Mouse (Mus musculus): ENCODE measurements at regions not wholly inside any gene's neighbourhood (a gene's known extent, or its start where the extent isn't known, plus 50 kb on each side); places are given as distances from the start of the nearest gene placed in this dataset.

DNA sequence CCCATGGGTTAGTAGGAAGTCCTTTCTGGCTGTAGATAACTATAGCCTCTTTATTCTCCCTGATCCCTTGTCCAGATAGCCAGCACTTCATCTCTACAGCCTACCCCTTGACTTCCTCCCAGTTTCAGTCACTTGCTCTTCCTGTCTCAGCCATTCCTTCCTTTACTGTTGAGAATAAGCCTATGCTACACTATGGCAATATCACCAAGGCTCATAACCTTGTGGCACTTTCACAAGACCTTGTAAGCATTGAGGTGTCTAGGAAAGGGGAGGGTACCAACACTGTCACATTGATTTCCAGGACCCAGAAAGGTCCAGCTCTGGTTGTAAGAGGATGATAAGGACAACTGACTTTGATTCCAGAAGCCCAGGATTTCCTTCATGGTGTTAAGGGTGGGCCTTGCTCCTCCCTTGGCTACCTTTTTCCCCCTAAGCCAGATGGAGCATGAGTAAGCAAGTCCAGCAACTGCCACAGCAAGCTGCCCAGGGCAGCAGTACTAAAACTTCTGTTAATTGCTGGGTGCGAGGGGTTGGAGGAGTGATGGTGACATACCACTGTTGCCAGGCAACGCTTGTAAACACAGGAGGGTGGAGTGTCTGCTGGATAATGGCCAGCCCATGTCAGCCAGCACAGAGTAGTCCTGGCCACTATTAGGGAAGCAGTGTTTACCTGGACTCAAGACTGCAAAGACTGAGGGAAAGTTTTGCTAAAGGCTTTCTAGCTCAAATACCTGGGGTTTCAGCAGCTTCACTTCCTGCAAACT is 75.7 kb downstream of the Ankrd16 start:
- 0 out of 2 replicates have a peak, but pooled peaks have one; percentile 63 for ATAC-seq (replicated peaks; ENCODE audit: low FRiP score, low TSS enrichment, poor library complexity, severe bottlenecking)

GRCm38 (mm10) chr2:11869983-11870382 is 92.3 kb downstream of the Ankrd16 start:
- peak; percentile 67; the same call in 1 of the 2 replicates for ATAC-seq (replicated peaks; ENCODE audit: low FRiP score, low TSS enrichment, poor library complexity, severe bottlenecking)

DNA sequence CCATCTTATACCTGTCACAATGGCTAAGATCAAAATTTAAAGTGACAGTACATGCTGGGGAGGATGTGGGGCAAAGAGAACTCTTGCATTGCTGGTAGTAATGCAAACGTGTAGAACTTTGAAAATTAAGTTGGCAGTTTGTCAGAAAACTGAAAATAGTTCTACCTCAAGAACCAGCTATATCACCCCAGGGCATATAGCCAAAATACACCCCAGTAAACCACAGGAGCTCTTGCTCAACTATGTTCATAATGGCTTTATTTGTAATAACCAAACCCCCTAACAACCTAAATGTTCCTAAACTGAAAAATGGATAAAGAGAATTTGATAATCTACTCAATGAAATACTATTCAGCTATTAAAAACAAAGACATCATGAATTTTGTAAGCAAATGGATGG is 102.3 kb downstream of the Ankrd16 start:
- ATAC-seq (replicated peaks; ENCODE audit: low FRiP score, low TSS enrichment, poor library complexity, severe bottlenecking): no peak

DNA sequence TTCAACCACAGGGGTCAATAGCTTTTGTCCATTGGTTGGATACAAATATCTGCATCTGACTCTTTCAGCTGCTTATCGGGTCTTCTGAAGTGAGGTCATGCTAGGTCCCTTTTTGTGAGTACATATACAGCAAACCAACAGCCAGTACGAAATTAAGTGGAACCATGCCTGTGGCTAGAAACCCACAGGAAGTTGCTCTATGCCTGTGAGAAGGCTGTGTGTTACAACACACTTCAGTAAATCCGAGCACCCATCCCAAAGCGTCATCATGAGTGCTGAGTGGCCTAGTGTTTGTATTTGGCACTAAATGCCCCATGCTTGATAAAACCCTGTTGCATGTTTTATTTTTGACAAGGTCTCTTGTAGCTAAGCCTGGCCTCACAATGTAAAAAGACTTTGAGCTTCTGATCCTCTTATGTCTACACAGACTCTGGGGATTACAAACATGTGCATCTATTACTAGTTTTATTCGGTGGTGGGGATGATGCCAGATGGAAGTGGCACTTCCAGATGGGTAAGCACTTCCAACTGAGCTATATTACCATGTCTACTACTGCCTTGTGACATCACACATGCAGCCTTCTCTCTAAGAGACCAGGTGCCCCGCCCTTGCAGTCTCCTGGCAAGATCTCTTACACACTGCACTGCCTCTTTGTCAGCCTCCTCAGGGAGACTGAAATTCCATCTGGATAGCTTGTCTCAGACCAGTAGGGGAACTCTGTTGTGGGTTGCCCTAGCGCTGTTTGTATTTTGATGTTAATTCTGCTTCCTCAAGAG is 117.3 kb downstream of the Ankrd16 start:
- ATAC-seq (replicated peaks; ENCODE audit: low FRiP score, low TSS enrichment, poor library complexity, severe bottlenecking): no peak

DNA sequence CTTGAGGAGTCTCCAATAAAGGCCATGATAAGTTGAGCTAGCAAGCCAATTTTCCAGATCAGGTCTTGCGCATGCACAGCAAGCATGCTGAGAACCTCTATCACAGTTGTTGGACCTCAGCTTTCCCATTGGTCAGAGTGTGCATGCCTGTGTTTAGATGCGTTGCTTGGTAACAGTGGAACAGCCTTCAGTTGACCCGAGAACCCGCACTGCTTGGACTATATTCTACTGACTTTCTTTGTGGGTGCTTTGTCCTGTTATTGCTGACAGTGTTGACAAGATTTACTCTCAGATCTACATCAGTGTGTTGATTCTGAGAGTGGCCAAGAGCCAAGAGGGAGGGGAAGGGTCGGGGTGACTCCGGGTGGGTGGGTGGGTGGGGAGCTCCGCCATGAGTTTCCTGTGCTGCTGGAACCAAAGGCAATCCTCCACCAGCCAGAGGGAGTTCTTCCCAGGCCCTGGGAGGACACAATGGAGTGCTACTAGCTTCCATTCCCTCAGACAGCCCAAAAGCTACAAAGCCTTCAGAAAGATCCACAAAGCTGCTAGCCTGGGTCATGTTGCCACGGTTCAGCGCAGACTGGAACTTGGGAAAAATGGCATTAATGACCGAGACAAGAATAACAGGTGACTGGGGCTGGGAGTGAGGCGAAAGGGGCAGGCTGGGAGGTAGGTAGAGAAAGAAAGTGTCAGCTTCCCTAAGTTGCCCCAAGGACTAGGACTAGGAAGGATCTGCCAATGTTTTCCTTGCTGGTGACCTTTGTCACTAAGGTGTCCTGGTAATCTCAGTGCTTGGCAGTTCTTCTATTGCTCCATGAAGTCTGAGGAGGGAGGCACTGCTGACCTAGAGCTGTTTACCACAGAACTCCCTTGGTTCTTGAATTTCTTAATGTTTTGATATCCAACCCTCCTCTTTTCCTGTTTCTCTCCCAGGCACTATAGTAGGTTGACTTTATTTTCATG is 122.3 kb downstream of the Ankrd16 start:
- no peak for ATAC-seq (replicated peaks; ENCODE audit: low FRiP score, low TSS enrichment, poor library complexity, severe bottlenecking)

GRCm38 (mm10) chr2:11914782-11915181 is 137.1 kb downstream of the Ankrd16 start:
- no peak for ATAC-seq (replicated peaks; ENCODE audit: low FRiP score, low TSS enrichment, poor library complexity, severe bottlenecking)

DNA sequence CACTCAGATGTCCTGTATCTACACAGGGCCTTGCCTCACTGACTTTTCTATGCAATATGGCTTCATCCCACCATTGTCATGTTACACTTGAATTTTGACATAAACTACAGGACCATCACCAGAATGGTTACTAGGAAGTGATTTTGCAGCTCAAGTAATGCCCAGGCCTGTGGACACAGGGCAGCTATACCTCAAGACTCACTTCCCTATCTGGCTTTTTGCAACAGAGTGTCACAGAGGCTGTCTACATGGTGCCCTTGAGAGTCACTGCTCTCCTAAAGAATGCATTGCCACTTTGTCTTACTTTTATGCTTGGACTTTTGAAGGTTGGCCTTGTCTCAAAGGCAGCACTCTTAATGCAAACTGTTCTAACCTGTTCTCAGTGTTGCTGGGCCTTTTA is 139.7 kb downstream of the Ankrd16 start:
- no peak for ATAC-seq (replicated peaks; ENCODE audit: low FRiP score, low TSS enrichment, poor library complexity, severe bottlenecking)

- no peak for ATAC-seq (replicated peaks; ENCODE audit: low FRiP score, low TSS enrichment, poor library complexity, severe bottlenecking)
Observed at GRCm38 (mm10) chr2:11918070-11918469, 140.4 kb downstream of the Ankrd16 start.

DNA sequence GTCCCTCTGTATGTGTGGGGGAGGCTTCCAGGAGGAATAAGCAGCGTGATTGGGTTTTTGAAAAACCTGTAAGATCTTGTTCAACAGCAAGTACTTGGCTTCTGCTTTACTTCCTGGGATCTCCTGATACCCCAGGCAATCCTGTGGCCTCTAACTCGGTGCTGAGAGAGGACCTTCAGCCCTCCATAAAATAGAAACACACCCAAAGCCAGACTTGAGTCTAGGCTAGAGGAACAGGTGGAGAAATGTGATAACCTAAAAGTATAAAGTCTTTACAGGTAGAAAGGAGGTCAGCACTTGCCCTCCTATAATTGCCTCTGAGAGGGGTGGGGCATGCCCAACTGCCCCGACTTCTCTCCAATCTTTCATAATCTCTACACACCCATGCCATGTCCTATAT is 183.1 kb downstream of the Ankrd16 start:
- no peak for ATAC-seq (replicated peaks; ENCODE audit: low FRiP score, low TSS enrichment, poor library complexity, severe bottlenecking)

GRCm38 (mm10) chr2:11965374-11965773 is 187.7 kb downstream of the Ankrd16 start:
- no peak for ATAC-seq (replicated peaks; ENCODE audit: low FRiP score, low TSS enrichment, poor library complexity, severe bottlenecking)

DNA sequence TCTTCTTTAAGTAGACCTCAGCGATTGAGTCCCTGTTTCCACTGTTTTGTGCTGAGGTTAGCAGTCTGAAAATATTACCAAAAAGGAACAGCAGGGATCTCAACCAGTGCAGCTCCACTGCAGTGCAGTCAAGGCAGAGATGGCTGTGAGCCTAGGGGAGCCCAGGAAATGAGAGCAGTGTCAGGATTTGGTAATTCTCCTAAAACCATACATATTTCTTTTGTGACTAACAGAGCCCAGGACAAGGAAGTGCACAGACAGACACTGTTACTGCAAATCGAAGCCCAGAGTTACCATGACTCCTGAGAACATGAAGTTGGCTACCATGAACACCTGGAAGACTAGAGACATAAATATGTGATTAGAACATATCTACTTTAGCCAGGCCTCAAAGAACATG is 189.3 kb downstream of the Ankrd16 start:
- ATAC-seq (replicated peaks; ENCODE audit: low FRiP score, low TSS enrichment, poor library complexity, severe bottlenecking): no peak

DNA sequence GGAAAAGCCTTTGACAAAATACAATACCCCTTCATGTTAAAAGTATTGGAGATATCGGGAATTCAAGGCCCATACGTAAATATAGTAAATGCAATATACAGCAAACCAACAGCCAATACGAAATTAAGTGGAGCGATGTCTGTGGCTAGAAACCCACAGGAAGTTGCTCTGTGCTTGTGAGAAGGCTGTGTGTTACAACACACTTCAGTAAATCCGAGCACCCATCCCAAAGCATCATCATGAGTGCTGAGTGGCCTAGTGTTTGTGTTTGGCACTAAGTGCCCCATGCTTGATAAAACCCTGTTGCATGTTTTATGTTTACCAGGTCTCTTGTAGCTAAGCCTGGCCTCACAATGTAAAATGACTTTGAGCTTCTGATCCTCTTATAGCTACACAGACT is 194.3 kb downstream of the Ankrd16 start:
- ATAC-seq (replicated peaks; ENCODE audit: low FRiP score, low TSS enrichment, poor library complexity, severe bottlenecking): no peak

- peak; percentile 77 for ATAC-seq (replicated peaks; ENCODE audit: low FRiP score, low TSS enrichment, poor library complexity, severe bottlenecking)
Observed at GRCm38 (mm10) chr2:12001938-12002899, 224.5 kb downstream of the Ankrd16 start.

DNA sequence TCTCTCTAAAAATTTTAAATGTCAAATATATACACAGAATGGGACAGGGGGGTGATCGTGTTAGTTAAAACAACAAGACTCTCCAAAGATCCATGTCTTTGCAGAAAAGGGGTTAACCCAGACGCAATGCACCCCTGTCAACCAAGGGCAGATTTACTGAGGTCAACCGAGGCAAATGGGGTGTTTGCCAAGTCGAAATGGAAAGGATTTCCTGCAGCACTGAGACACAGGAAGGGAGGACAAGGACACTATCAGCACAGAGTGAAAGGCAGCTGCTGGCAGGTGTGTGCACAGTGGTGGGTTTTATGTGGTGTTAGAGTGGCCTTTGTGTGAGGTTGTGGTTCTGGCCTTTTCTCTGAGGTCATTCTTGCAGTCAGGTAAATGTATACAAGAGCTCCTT is 226.7 kb downstream of the Ankrd16 start:
- no peak for ATAC-seq (replicated peaks; ENCODE audit: low FRiP score, low TSS enrichment, poor library complexity, severe bottlenecking)

GRCm38 (mm10) chr2:12007201-12007600 is 229.5 kb downstream of the Ankrd16 start:
- no peak for ATAC-seq (replicated peaks; ENCODE audit: low FRiP score, low TSS enrichment, poor library complexity, severe bottlenecking)

GRCm38 (mm10) chr2:12011441-12011840 is 233.8 kb downstream of the Ankrd16 start:
- ATAC-seq (replicated peaks; ENCODE audit: low FRiP score, low TSS enrichment, poor library complexity, severe bottlenecking): no peak

- ATAC-seq (replicated peaks; ENCODE audit: low FRiP score, low TSS enrichment, poor library complexity, severe bottlenecking): no peak
Observed at GRCm38 (mm10) chr2:12019607-12020006, 241.9 kb downstream of the Ankrd16 start.

DNA sequence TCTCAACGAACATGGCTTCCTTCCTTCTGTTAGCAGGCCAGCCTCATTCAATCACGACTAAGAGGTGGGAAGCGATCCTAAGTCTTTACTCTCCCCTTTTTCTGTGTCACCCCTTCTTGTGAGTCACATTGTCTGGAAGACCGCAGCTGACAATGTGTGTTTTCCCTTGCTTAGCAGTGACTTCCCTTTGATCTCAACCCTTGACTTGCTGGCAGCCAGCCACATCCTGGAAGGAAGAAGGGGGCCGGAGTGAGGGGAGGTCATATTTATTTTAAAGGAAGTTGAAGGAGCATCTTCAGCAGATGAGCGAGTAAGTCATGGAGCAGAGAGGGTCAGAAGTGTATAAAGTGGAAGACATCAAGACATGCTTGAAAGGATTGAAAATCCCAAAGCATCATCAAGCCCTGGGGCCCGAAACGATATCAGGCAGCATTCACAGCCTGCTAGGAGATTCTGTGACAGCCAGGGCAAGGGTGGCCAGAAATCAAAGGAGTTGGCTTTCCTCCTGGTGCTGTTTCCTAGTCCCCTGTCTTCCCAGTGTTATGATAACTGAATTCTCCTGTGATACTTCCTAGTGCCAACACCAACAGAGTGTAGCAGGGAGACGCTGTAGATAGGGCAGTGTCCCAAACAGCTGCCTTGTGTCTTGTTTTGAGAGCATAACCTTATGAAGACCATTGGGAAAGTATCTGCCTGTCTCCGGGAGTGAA is 245.9 kb downstream of the Ankrd16 start:
- no peak for ATAC-seq (replicated peaks; ENCODE audit: low FRiP score, low TSS enrichment, poor library complexity, severe bottlenecking)
